Mouse (Mus musculus) kidney, adult 2 months (tissue): ENCODE measurements at regions not wholly inside any gene's neighbourhood (a gene's known extent, or its start where the extent isn't known, plus 50 kb on each side); places are given as distances from the start of the nearest gene placed in this dataset.
A peak's percentile ranks its signal among the peaks of the same experiment; 100 is the strongest.

Source experiments
- DNase-seq: peaks from one replicate; pipeline ENCODE4 v3.0.0; 2021
- H3K27ac ChIP-seq: fragments of 200-500 bp; 2 replicates; pipeline ENCODE4 v1.5.1; 2012; ENCODE audit warnings: low read depth, low read length, control low read depth, inconsistent platforms; ENCODE audit not compliant: insufficient read depth
- H3K27me3 ChIP-seq: fragments of 200-500 bp; replicated peaks from 2 replicates; pipeline ENCODE4 v1.6.1; 2012; ENCODE audit warnings: mild to moderate bottlenecking, moderate library complexity, low read length, inconsistent platforms; ENCODE audit not compliant: control insufficient read depth, insufficient read depth
- H3K36me3 ChIP-seq: fragments of 200-500 bp; 2 replicates; pipeline ENCODE4 v1.6.1; 2012; ENCODE audit warnings: mild to moderate bottlenecking, moderate library complexity, low read length, inconsistent platforms; ENCODE audit not compliant: control insufficient read depth, insufficient read depth
- H3K4me1 ChIP-seq: fragments of 200-500 bp; 2 replicates; pipeline ENCODE4 v1.6.1; 2011; ENCODE audit warnings: low read length; ENCODE audit not compliant: control insufficient read depth, insufficient read depth
- H3K4me3 ChIP-seq: fragments of 200-500 bp; 2 replicates; pipeline ENCODE4 v1.5.1; 2011; ENCODE audit warnings: mild to moderate bottlenecking, low read depth, low read length, control low read depth; ENCODE audit not compliant: insufficient read depth
- CTCF ChIP-seq: fragments of 200-500 bp; conservative IDR thresholded peaks from 2 replicates; pipeline ENCODE4 v1.5.1; 2011; ENCODE audit warnings: low read depth, mild to moderate bottlenecking, control low read depth, low read length, moderate library complexity, mixed read lengths; ENCODE audit not compliant: insufficient read depth, insufficient read length
- POLR2A ChIP-seq: fragments of 200-500 bp; IDR thresholded peaks from one replicate; pipeline ENCODE4 v1.6.1; 2011; ENCODE audit warnings: low read depth, low read length, control low read depth
- WGBS: fragments of 180-500 bp; shearing (Covaris S2); methylation state at CpG from one replicate; pipeline ENCODE4 v1.1.7; 2018; 5-methylcytosine and 5-hydroxymethylcytosine counted together

DNA sequence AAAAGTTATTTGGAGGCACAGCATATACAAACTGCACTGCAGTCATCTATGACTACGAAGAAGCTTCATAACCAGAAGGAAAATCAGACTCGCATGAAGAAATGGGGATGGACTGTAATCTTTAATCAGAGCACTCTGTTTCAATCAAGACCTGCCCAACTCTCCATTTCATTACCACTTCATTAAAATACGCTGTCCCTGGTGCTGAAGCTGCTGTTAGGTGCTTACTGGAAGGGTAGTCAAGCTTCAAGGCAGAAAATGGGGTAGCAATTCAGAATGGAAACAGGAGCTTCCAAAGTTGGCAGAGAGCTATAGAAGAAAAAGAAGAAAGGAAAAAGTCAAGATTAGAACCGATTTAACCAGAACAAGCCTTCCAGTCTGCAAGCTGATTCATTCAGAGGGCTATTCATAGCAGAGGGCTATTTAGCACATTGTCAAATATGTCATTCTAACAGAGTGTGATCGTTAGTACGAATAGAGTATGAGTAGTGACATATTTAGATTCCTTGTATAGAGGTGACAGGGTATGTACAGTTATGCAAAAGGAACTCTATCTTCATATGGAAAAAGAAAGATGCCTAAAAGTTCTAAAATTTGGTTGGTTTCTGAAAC is 195.1 kb upstream of the Sptlc3 start:
- DNase-seq = peak; percentile 8
- H3K4me1 ChIP-seq = no peaks in the 10 kb centered on the region
- H3K4me3 ChIP-seq = no peak overlapping the region
- no peak overlapping the region for H3K27ac ChIP-seq
- WGBS = 62% methylated on average over 6 of the region's 6 CpGs
- no peak for TF ChIP-seq CTCF
- no peak for TF ChIP-seq POLR2A
- H3K27me3 ChIP-seq = no peaks in the 10 kb centered on the region
- H3K36me3 ChIP-seq = no peaks in the 10 kb centered on the region

- H3K4me3 ChIP-seq = no peak overlapping the region
- no peaks in the 10 kb centered on the region for H3K27me3 ChIP-seq
- no peak for TF ChIP-seq CTCF
- TF ChIP-seq POLR2A = no peak
- 88% methylated on average over 1 of the region's 1 CpGs for WGBS
- no peaks in the 10 kb centered on the region for H3K36me3 ChIP-seq
- no peak for DNase-seq
- no peak overlapping the region for H3K27ac ChIP-seq
- H3K4me1 ChIP-seq = no peaks in the 10 kb centered on the region
Measured at GRCm38 (mm10) chr2:139311401-139311812, 182.3 kb upstream of the Sptlc3 start.

GRCm38 (mm10) chr2:139312053-139312452 is 181.7 kb upstream of the Sptlc3 start:
- TF ChIP-seq POLR2A (no peak), CTCF (no peak)
- Histone ChIP-seq H3K4me3 (no peak overlapping the region), H3K27ac (no peak overlapping the region), H3K36me3 (no peaks in the 10 kb centered on the region), H3K4me1 (no peaks in the 10 kb centered on the region), H3K27me3 (no peaks in the 10 kb centered on the region)
- 72% methylated on average over 4 of the region's 4 CpGs for WGBS
- DNase-seq = no peak

GRCm38 (mm10) chr2:139322509-139322908 is 171.2 kb upstream of the Sptlc3 start:
- WGBS = 43% methylated on average over 2 of the region's 2 CpGs
- peak; percentile 44 for DNase-seq

GRCm38 (mm10) chr2:139325501-139325900 is 168.2 kb upstream of the Sptlc3 start:
- Histone ChIP-seq H3K4me1 (no peaks in the 10 kb centered on the region), H3K27ac (no peak overlapping the region), H3K27me3 (no peaks in the 10 kb centered on the region), H3K4me3 (no peak overlapping the region), H3K36me3 (no peaks in the 10 kb centered on the region)
- DNase-seq = no peak
- WGBS = 78% methylated on average over 3 of the region's 3 CpGs
- TF ChIP-seq POLR2A = no peak
- no peak for TF ChIP-seq CTCF

More at GRCm38 (mm10) chr2:139322509-139322908, 171.2 kb upstream of the Sptlc3 start:
- Histone ChIP-seq H3K4me3 (no peak overlapping the region), H3K4me1 (no peaks in the 10 kb centered on the region), H3K36me3 (no peaks in the 10 kb centered on the region), H3K27ac (no peak overlapping the region; the same call in 1 of the 2 replicates), H3K27me3 (no peaks in the 10 kb centered on the region)
- no peak for TF ChIP-seq POLR2A
- TF ChIP-seq CTCF = no peak

GRCm38 (mm10) chr2:139334681-139335080 is 159.0 kb upstream of the Sptlc3 start:
- 58% methylated on average over 1 of the region's 1 CpGs for WGBS
- Histone ChIP-seq H3K36me3 (no peaks in the 10 kb centered on the region), H3K27me3 (no peaks in the 10 kb centered on the region), H3K4me3 (no peak overlapping the region), H3K27ac (no peak overlapping the region), H3K4me1 (no peaks in the 10 kb centered on the region; the same call in 1 of the 2 replicates)
- TF ChIP-seq POLR2A (no peak), CTCF (no peak)
- no peak for DNase-seq

DNA sequence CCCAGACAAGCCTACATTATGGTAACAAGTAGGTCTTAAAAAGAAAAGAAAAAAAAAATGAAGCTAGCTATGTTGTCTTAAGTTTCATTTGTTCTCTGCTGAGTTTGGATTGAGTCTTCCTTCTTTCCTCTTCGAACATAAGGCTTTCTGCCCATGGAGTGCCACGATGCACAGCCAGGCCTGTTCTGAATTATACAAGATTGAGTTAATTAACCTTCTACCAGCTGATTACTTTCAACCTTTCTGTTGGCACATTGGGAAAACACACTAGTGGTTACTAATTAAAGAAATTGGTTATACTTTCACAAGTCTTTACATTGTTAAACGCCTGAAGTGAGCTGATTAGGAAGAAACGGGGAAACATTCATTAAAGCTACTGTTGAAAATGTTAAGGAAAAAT is 155.5 kb upstream of the Sptlc3 start:
- H3K4me1 ChIP-seq = no peaks in the 10 kb centered on the region; the same call in 1 of the 2 replicates
- H3K4me3 ChIP-seq = no peak overlapping the region
- WGBS = 35% methylated on average over 4 of the region's 4 CpGs
- peak; percentile 19 for DNase-seq
- TF ChIP-seq POLR2A = no peak
- TF ChIP-seq CTCF = no peak
- H3K36me3 ChIP-seq = no peaks in the 10 kb centered on the region
- H3K27me3 ChIP-seq = no peaks in the 10 kb centered on the region
- no peak overlapping the region for H3K27ac ChIP-seq
